Mouse (Mus musculus) adipocyte (in vitro differentiated cells): ENCODE results near the gene Bad.
"Not testable (repeated sequence)": the region's sequence is repeated elsewhere in the genome, so short reads cannot be mapped to it uniquely, and the experiment has no call there.

Experiments used
- DNase-seq: peaks from one replicate; pipeline ENCODE4 v3.0.0-alpha.2; 2016; ENCODE audit warnings: low spot score

Gene Bad

DNA sequence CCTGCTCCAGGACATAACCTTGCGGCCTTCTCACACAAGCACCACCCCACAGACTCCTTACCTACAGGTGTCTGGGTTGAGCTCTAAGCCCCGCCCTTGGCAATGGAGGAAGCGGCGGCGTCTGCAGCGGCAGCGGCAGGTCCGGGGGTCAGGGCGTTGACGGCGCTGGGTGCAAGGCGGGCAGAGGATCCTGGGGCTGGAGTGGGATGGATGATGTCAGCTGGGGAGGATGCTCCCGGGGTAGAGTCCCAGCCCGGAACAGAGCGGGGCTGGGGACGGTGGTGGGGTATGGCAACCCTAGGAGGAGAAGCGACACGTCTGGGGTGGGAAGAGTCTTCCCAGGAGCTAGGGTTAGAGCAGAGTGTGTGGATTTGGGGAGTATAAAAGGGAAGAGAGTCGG lies 43.6 kb downstream of the Bad start:
- DNase-seq = no peak

DNA sequence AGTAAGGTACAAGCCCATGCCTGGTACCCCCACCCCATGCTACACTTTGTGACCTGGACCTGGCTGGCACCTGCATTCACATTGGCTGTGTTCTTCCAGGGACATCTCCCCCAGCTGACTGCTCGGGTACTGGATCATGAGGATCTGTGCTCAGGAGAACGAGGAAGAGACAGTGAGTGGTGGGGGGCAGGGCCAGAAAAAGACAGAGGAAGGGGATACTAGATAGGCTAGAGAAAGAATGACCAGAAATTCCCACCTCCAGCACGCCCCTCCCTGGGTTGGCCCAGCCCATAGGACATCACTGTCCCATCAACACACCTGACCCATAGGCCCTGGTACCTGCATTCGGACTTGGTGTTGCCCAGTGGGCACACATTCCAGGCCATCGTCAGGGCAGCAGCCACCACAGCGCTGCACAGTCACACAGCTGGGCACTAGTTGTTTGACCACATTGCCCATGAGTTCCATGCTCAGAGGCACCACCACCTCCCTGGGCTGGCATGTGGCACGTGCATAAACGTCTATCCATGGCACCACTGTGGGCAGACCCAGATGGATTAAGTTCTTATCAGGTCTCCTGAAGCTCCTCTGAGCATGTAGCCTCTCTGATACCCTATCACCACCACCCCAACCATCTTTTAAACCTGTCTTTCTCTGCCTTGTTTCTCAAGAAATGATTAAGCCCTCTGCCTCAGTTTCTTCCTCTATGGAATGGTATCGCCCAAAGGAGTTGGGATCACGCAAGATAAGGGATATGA lies 44.5 kb downstream of the Bad start:
- DNase-seq = no peak

DNA sequence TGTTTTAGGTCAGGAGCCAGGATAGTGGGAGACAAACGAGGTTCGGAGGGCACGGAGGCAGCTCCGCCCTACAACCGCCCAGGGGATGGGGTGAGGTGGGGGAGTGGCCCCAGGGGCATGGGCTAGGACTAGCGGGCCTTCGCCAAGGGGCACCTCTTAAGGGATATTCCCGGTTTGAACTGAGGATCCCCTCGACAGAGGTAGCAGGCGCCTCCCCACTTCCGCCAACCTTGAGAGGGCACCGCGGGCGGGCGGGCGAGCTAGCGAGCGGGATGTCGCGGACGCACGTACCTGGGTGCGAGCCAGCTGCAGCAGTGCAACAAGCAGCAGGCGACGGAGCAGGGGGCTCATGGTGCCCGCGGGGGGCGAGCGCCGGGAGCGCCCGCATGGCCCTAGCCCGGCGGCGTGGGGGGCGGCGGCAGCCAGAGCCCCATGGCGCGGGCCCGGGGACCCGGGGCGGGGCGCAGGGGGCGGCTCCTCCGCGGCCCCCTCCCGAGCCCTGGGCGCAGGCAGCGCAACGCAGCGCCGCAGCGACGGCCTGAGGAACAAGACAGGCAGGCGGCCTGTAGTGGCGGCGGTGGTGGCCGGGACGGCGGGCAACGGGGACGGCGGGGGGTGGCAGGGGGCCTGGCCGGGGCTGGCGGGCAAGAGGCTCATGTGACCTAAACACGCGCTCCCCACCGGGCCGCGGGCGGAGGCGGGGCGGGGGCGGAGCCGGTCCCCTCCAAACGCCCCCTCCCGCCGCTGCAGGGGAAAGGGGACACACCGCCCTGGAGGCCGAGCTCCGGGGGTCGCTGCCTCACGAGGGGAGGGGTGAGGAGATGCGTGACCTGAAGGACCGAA lies 45.6 kb downstream of the Bad start, which contains the start of gene Vegfb:
Vegfb (minus strand) TSS at position 591 of the 843 bp plus-strand sequence.
- peak; percentile 72 for DNase-seq

DNA sequence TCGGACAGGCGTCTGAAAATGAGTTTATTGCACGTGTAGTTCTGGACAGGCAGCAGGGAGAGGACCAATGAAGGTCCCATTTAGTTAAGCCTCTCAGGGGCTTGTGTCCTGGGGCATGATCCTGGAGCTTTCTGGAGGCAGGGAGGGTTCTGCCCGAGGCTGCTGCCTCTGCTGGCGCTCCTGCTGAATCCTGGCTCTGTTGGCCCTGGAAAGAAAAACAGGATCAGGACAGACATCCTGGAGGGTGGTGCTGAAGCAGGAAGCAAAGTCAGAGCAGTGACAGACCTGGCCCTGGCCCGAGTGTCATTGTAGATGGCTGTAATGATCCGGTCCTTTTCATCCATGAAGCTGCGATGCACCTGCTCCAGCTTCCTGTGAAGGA lies 46.2 kb downstream of the Bad start:
- DNase-seq = peak; percentile 56

DNA sequence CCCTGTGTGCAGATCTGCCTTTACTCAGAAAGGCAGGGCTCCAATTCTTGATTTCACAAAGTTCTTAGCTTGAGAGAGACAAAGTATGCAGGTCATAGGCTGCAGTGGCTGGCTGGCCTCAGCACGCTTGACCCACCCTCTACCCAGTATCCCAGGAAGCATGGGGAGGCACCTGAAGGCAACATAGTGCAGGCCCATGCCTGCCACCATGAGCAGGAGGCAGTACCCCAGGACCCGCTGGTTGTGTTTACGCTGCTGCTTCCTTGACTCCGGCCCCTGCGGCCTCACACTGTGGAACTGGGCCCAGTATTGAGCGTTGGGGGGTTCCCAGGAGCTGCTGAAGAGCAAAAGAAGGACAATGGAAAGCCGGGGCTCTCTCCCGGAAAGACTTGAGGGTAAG lies 47.6 kb downstream of the Bad start:
- DNase-seq = peak; percentile 79

DNA sequence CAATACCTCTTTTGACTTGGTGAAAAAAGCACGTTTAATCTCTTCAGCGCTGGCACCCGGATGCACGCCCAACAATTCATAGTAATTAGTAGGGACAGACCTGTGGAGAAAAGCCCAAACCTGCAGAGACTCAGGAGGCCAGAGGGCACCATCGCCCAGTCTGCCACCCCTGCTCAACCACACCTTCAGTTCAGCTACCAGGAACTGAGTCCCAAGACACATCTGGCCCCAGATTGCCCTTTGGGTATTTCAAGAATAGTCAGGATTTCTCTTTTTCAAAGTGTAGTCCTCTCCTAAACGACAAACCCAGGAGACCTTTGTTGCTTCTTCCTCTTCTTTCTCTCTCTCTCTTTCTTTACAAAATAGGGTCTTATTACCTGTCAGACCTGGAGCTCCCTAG lies 49.1 kb downstream of the Bad start:
- no peak for DNase-seq

DNA sequence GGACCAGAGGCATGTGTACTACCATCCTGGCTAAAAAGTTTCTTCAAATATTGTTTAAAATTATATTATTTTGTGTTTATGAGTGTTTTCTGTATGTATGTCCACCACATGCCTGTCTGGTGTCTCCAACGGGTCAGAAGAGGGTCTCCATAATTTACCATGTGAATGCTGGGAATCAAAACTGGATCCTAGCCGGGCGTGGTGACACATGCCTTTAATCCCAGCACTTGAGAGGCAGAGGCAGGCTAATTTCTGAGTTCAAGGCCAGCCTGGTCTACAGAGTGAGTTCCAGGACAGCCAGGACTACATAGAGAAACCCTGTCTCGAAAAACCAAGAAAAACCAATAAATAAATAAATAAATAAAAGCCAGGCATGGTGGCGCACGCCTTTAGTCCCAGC lies 49.5 kb downstream of the Bad start:
- DNase-seq = not testable (repeated sequence)

GRCm38 (mm10) chr19:6992011-6992858 lies 50.6 kb downstream of the Bad start, which contains the start of gene Dnajc4:
Dnajc4 (minus strand) TSS chr19:6992572.
- peak; percentile 97 for DNase-seq

DNA sequence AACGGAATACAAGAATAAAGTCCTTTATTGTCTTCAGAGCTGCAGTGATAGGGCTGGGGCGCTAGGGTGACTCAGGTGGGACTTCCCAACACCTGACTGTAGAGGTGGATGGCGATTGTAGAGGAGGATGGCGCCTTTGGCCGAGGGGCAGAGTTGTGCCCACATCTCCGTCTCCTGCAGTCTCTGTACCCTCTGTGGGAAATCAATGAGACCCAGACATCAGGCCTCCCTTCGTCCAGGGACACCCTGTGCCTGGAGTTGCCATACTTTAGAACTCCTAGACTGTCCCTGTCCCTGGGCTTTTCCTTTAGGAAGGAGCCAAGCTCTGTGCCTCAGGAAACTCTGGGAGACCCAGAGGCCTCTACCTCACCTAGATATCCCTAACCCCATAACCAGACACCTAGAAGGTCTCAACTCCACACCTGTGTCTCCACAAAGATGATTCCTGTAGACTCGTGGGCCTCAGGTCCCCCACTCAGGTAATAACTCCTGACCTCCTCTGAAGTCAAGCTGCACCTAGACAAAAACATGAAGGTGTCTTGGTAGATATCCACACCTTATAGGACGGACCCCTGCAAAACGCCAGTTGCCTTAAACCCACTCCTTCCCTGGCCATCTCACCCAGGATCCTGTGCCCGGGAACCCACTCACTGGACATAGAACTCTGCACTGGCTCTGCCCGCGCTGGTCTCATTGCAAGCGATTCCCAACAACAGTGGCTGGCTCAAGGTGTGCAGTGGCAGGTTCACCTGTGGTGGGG lies 51.5 kb downstream of the Bad start:
- DNase-seq = no peak

- no peak for DNase-seq
These were observed 52.3 kb downstream of the Bad start for GRCm38 (mm10) chr19:6994002-6994401.

- DNase-seq = no peak
These were observed 52.8 kb downstream of the Bad start for GRCm38 (mm10) chr19:6994489-6994888.

GRCm38 (mm10) chr19:6995255-6995991 lies 53.8 kb downstream of the Bad start:
- no peak for DNase-seq

DNA sequence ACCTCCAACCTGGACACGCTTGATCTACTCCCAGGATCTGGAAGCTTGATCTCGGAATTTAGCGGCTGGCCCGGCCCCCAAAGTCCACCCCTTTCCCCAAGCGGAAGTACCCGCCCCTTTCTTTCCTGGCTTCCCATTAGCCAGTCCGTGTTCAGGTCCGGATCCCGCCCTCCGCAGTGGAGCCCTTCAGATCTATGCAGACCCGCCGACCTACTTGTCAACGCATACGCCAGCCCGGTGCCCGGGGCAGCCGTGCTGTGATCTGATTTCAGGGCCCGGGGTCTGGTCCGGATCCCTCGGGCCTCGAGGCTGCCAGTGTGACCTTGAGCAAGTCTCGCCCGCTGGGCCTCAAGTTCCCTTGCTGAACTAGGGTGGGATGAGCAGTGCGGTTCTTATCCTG lies 54.3 kb downstream of the Bad start, which contains the start of the genes Nudt22 and Trpt1:
Nudt22 (minus strand) TSS at position 112 of the 400 bp plus-strand sequence.
Trpt1 (plus strand) TSS at position 126 of the 400 bp plus-strand sequence.
- peak; percentile 91 for DNase-seq

DNA sequence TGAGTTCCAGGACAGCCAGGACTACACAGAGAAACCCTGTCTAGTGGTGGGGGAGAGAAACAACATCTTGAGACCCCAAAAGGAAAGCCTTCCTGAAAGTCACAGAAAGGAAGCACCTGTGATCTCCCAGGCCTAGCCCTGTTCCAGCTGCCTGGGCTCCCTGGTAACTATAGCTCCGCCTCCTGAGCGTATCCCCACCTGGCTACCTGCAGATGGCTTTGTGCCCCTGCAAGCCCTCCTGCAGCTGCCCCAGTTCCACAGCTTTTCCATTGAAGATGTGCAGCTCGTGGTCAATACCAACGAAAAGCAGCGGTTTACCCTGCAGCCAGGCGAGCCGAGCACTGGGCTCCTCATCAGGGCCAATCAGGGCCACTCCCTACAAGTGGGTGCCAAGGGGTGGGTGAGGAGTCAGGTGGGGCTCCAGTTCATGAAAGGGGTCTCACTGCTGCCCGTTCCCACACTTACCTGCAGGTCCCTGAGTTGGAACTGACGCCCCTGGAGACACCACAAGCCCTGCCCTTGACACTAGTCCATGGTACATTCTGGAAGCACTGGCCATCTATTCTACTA lies 56.1 kb downstream of the Bad start:
- no peak for DNase-seq

GRCm38 (mm10) chr19:6999360-7000063 lies 57.9 kb downstream of the Bad start:
- no peak for DNase-seq
